Mouse (Mus musculus) limb, embryonic 15.5 days (tissue): ENCODE measurements around the gene Wwp2. TPM values are rescaled to one million over a fixed set of nuclear protein-coding genes. Genes with fewer than 3 reads are reported as not detected.

ENCODE experiments used
- ATAC-seq: fragments of 200-750 bp; cut with Nextera tagmentation; 2 replicates; pipeline ENCODE4 v1.8.0; 2017; ENCODE audit warnings: low read depth, moderate TSS enrichment; ENCODE audit not compliant: insufficient number of reproducible peaks, low FRiP score, low TSS enrichment
- H3K27ac ChIP-seq: fragments of 300-500 bp; sonication (generic); 2 replicates; pipeline ENCODE4 v1.5.1; 2015; ENCODE audit warnings: moderate library complexity, mild to moderate bottlenecking, inconsistent platforms
- H3K27me3 ChIP-seq: fragments of 300-500 bp; sonication (generic); 2 replicates; pipeline ENCODE4 v1.6.1; 2015; ENCODE audit warnings: inconsistent platforms
- H3K36me3 ChIP-seq: fragments of 300-500 bp; sonication (generic); 2 replicates; pipeline ENCODE4 v1.6.1; 2015; ENCODE audit warnings: inconsistent platforms
- H3K4me1 ChIP-seq: fragments of 300-500 bp; sonication (generic); 2 replicates; pipeline ENCODE4 v1.6.1; 2015; ENCODE audit warnings: inconsistent platforms
- H3K4me2 ChIP-seq: fragments of 300-500 bp; sonication (generic); 2 replicates; pipeline ENCODE4 v1.6.1; 2015; ENCODE audit warnings: mild to moderate bottlenecking, inconsistent platforms
- H3K4me3 ChIP-seq: fragments of 300-500 bp; sonication (generic); 2 replicates; pipeline ENCODE4 v1.5.1; 2015; ENCODE audit warnings: mild to moderate bottlenecking, inconsistent platforms
- H3K9ac ChIP-seq: fragments of 300-500 bp; sonication (generic); 2 replicates; pipeline ENCODE4 v1.6.1; 2015; ENCODE audit warnings: inconsistent platforms
- H3K9me3 ChIP-seq: fragments of 300-500 bp; sonication (generic); 2 replicates; pipeline ENCODE4 v1.6.1; 2016; ENCODE audit warnings: inconsistent platforms
- whole genome bisulfite sequencing: fragments of 180-500 bp; shearing (Covaris S2); methylation state at CpG from one replicate; pipeline ENCODE4 v1.1.7; 2015; 5-methylcytosine and 5-hydroxymethylcytosine counted together
- polyA plus RNA-seq: library from polyadenylated mRNA; unstranded; fragments of >200 nt; fragmentation: Nextera tagmentation; extraction: Ambion mirVana; gene quantifications from 2 replicates; pipeline ENCODE4 v1.2.1, GENCODE M21; 2015

Wwp2 gene
- polyA plus RNA-seq, 1 experiment from 2014 or later = 119 TPM

DNA sequence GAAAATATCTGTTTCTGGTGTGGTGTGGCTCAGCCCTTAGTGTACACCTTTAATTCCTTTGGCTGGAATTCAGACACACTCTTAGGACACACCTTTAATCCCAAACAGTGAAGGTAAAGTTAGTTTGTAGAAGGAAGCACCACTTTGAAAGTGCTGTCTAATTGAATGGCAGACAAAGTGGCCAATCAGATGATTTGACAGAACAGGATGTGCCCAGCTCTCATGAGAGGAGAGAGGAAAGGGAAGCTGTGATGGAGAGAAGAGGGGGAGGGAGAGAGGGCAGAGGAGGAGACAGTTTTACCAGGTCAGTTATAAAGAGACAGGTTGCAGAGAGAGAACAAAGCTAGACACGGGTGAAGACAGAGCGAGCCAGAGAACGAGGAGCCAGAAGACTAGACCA lies 138.6 kb downstream of the Wwp2 start:
- ATAC-seq = no peak
- H3K4me1 ChIP-seq = peaks cover 8% of the 10 kb centered on the region; the same call in 1 of the 2 replicates
- H3K27me3 ChIP-seq = no peaks in the 10 kb centered on the region
- 86% methylated on average over 3 of the region's 3 CpGs for whole genome bisulfite sequencing
- no peak overlapping the region for H3K4me2 ChIP-seq
- H3K9ac ChIP-seq = no peak overlapping the region
- H3K36me3 ChIP-seq = peaks cover 18% of the 10 kb centered on the region
- no peak overlapping the region for H3K4me3 ChIP-seq
- no peak overlapping the region for H3K27ac ChIP-seq
- H3K9me3 ChIP-seq = no peaks in the 10 kb centered on the region

DNA sequence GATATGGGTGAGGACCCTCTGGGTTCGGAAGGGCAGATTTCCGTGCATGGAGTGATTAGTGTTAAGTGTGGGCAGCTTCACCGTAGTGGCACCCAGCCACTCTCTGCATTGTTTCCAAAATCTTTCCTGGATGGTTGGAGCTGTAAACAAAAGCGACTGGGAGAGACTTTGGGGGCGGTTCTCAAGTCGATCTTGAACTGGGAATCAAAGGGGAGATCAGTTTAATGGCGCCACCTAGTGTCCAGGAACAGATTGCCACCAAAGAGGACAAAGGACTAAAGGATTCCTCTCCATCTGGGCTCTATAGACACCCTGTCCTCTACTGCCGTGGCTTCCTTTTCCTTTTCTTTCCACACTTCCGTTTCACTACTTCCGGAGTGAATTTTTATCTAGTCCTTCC lies 140.5 kb downstream of the Wwp2 start:
- Histone ChIP-seq H3K36me3 (peaks cover 37% of the 10 kb centered on the region), H3K4me3 (no peak overlapping the region), H3K9me3 (no peaks in the 10 kb centered on the region), H3K9ac (no peak overlapping the region), H3K27ac (peak overlapping the region; percentile 57), H3K4me2 (0 out of 2 replicates have a peak overlapping the region, but pooled peaks have one; percentile 31), H3K4me1 (peaks cover 4% of the 10 kb centered on the region; the same call in 1 of the 2 replicates), H3K27me3 (no peaks in the 10 kb centered on the region)
- no peak for ATAC-seq
- 11% methylated on average over 10 of the region's 10 CpGs for WGBS

DNA sequence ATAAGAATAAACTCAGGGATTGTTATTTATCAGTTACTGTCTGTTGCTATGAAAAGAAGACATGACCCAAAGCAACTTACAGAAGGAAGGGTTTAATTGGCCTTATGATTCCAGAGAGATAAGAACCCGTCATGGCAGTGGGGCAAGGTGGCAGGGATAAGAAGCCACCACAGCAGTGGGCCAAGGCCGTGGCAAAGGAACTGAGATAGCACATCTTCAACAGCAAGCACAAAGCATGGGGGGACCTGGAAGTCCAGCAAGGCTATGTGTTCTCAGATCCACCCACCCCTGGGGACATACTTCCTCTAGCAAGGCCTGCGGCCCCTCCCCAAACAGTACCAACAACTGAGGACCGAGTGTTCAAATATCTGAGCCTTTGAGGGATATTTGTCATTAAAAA lies 141.5 kb downstream of the Wwp2 start:
- no peak overlapping the region for H3K9ac ChIP-seq
- H3K4me3 ChIP-seq = no peak overlapping the region
- H3K36me3 ChIP-seq = peaks cover 46% of the 10 kb centered on the region
- no peaks in the 10 kb centered on the region for H3K9me3 ChIP-seq
- ATAC-seq = no peak
- H3K4me2 ChIP-seq = no peak overlapping the region
- 82% methylated on average over 4 of the region's 4 CpGs for WGBS
- H3K27ac ChIP-seq = peak overlapping the region; percentile 57; the same call in 1 of the 2 replicates
- H3K27me3 ChIP-seq = no peaks in the 10 kb centered on the region
- peaks cover 4% of the 10 kb centered on the region; the same call in 1 of the 2 replicates for H3K4me1 ChIP-seq

DNA sequence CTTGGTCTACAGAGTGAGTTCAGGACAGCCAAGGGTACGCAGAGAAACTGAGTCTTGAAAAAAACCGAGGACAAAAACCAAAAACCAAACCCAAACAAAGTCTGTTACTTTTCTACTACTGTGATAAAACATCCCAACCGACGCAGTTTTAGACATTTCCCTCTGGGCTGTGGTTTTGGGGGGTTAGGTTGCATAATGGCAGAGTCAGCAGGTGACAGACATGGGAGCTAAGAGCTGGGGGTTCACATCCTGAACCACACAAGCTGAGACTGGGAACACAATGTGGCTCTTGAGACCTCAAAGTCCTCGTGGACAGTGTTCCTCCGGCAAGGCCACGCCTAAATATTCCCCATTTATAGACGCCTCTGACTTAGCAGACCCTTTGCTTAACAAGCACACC lies 142.0 kb downstream of the Wwp2 start:
- no peak for ATAC-seq
- Histone ChIP-seq H3K36me3 (peaks cover 51% of the 10 kb centered on the region), H3K4me1 (peaks cover 4% of the 10 kb centered on the region; the same call in 1 of the 2 replicates), H3K27ac (no peak overlapping the region), H3K9me3 (no peaks in the 10 kb centered on the region), H3K27me3 (no peaks in the 10 kb centered on the region), H3K4me3 (no peak overlapping the region), H3K4me2 (no peak overlapping the region), H3K9ac (no peak overlapping the region)
- 87% methylated on average over 8 of the region's 8 CpGs for WGBS

DNA sequence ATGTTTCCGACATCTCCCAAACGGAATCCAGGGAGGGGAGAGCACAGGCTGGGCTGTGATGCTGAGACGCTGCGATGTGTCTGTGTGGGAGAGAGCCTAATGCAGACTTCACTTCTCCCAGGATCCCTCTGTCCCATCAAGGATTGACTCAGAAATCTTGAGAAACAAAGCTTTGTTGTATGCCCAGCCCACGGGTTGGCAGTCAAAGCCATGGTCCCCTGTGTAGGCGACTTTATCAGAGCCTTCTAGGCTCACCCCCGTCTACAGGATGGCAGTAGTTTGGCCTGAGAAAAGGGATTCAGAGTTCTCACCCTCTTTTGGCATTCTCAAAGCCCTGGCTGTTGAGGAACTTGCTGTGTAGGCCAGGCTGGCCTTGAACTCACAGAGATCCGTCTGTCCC lies 142.4 kb downstream of the Wwp2 start:
- no peak for ATAC-seq

DNA sequence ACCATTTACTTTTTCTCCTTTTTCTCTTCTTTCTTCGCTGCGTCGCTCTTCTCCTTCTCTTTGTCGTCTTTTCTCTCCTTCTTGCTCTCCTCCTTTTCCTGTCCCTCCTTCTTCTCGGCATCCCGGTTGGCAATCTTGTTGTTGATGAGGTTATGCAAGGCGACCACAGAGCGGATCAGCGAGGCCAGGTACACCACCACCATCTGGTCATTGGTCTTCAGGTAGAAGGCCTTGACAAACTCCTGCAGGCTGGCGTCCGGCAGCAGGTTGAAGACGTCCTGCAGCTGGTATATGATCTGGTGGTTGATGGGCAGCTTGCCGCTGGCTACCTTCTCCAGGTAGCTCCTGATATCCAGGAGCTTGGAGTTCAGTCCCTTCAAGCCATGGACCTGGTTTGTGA lies 144.7 kb downstream of the Wwp2 start:
- H3K9me3 ChIP-seq = no peaks in the 10 kb centered on the region
- no peak overlapping the region for H3K4me3 ChIP-seq
- peaks cover 7% of the 10 kb centered on the region; the same call in 1 of the 2 replicates for H3K4me1 ChIP-seq
- no peaks in the 10 kb centered on the region for H3K27me3 ChIP-seq
- no peak for ATAC-seq
- WGBS = 95% methylated on average over 13 of the region's 13 CpGs
- H3K9ac ChIP-seq = no peak overlapping the region
- peaks cover 76% of the 10 kb centered on the region for H3K36me3 ChIP-seq
- H3K27ac ChIP-seq = no peak overlapping the region
- no peak overlapping the region for H3K4me2 ChIP-seq

More for the DNA sequence above, 142.4 kb downstream of the Wwp2 start:
- H3K27ac ChIP-seq = no peak overlapping the region
- peaks cover 4% of the 10 kb centered on the region; the same call in 1 of the 2 replicates for H3K4me1 ChIP-seq
- no peaks in the 10 kb centered on the region for H3K27me3 ChIP-seq
- no peak overlapping the region for H3K9ac ChIP-seq
- no peak overlapping the region for H3K4me2 ChIP-seq
- peaks cover 55% of the 10 kb centered on the region for H3K36me3 ChIP-seq
- 88% methylated on average over 8 of the region's 8 CpGs for WGBS
- H3K9me3 ChIP-seq = no peaks in the 10 kb centered on the region
- no peak overlapping the region for H3K4me3 ChIP-seq

DNA sequence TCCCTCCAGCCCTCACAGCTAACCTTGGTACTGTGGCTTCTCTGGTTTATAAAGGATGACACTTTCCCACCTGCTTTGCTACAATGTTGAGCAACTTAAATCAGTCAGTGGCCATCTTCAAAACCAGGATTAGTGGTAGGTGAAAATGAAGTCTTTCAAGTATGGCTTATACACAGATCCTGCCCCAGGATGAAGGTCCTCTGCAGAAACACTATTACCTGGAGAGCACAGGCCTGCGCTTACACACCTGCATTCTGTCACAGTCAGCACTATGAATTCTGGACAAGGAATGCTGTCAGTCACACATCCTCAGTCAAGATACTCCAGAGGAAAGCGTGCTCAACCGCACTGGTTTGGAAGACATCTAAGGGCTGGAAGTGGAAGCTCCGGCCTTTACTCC lies 145.4 kb downstream of the Wwp2 start:
- 97% methylated on average over 4 of the region's 4 CpGs for WGBS
- no peak overlapping the region for H3K9ac ChIP-seq
- peaks cover 79% of the 10 kb centered on the region for H3K36me3 ChIP-seq
- H3K27me3 ChIP-seq = no peaks in the 10 kb centered on the region
- ATAC-seq = no peak
- no peaks in the 10 kb centered on the region for H3K9me3 ChIP-seq
- no peak overlapping the region for H3K27ac ChIP-seq
- H3K4me1 ChIP-seq = peaks cover 10% of the 10 kb centered on the region
- no peak overlapping the region for H3K4me2 ChIP-seq
- H3K4me3 ChIP-seq = no peak overlapping the region

- Histone ChIP-seq H3K9ac (no peak overlapping the region), H3K27ac (no peak overlapping the region), H3K4me1 (peaks cover 15% of the 10 kb centered on the region), H3K27me3 (no peaks in the 10 kb centered on the region), H3K9me3 (no peaks in the 10 kb centered on the region), H3K4me3 (no peak overlapping the region), H3K36me3 (peaks cover 79% of the 10 kb centered on the region), H3K4me2 (no peak overlapping the region)
- no peak for ATAC-seq
- WGBS = 94% methylated on average over 11 of the region's 11 CpGs
These were observed 146.0 kb downstream of the Wwp2 start for GRCm38 (mm10) chr8:107582136-107582535.

GRCm38 (mm10) chr8:107587429-107587994 lies 151.3 kb downstream of the Wwp2 start:
- Histone ChIP-seq H3K4me3 (peak overlapping the region; percentile 90), H3K27ac (peak overlapping the region; percentile 88), H3K36me3 (peaks cover 34% of the 10 kb centered on the region), H3K4me2 (peak overlapping the region; percentile 67), H3K27me3 (no peaks in the 10 kb centered on the region), H3K9me3 (no peaks in the 10 kb centered on the region), H3K9ac (peak overlapping the region; percentile 85), H3K4me1 (peaks cover 16% of the 10 kb centered on the region)
- no peak for ATAC-seq
- WGBS = under 1% methylated on average over 17 of the region's 17 CpGs

- Histone ChIP-seq H3K27me3 (no peaks in the 10 kb centered on the region), H3K4me2 (peak within 1 kb of the TSS; percentile 67), H3K9ac (peak within 1 kb of the TSS; percentile 85), H3K4me3 (peak within 1 kb of the TSS; percentile 90), H3K27ac (peak within 1 kb of the TSS; percentile 88), H3K4me1 (peaks cover 16% of the 10 kb centered on the region), H3K9me3 (no peaks in the 10 kb centered on the region), H3K36me3 (peaks cover 27% of the 10 kb centered on the region)
- WGBS = 2% methylated on average over 65 of the region's 65 CpGs
- ATAC-seq = peak; percentile 92
These were observed 152.0 kb downstream of the Wwp2 start, which contains the start of gene Psmd7 for GRCm38 (mm10) chr8:107587995-107588780. Psmd7 (minus strand) TSS chr8:107588464.

- WGBS = 73% methylated on average over 6 of the region's 6 CpGs
- ATAC-seq = no peak
- Histone ChIP-seq H3K27ac (no peak overlapping the region), H3K9ac (no peak overlapping the region), H3K27me3 (no peaks in the 10 kb centered on the region), H3K36me3 (no peaks in the 10 kb centered on the region), H3K9me3 (no peaks in the 10 kb centered on the region), H3K4me2 (no peak overlapping the region), H3K4me1 (no peaks in the 10 kb centered on the region), H3K4me3 (no peak overlapping the region)
These were observed 158.0 kb downstream of the Wwp2 start for GRCm38 (mm10) chr8:107593967-107594729.

- Histone ChIP-seq H3K4me3 (no peak overlapping the region), H3K4me1 (no peaks in the 10 kb centered on the region), H3K36me3 (no peaks in the 10 kb centered on the region), H3K9ac (no peak overlapping the region), H3K27ac (no peak overlapping the region), H3K4me2 (no peak overlapping the region), H3K27me3 (no peaks in the 10 kb centered on the region), H3K9me3 (no peaks in the 10 kb centered on the region)
- WGBS = 89% methylated on average over 6 of the region's 6 CpGs
- no peak for ATAC-seq
These were observed 158.7 kb downstream of the Wwp2 start for GRCm38 (mm10) chr8:107594817-107595216.
